Mouse (Mus musculus) ES-E14 (cell line): ENCODE measurements at regions not wholly inside any gene's neighbourhood (a gene's known extent, or its start where the extent isn't known, plus 50 kb on each side); places are given as distances from the start of the nearest gene placed in this dataset.

Experiments
- CHD2 ChIP-seq: IDR thresholded peaks from 2 replicates; pipeline ENCODE4 v1.6.1; 2014; ENCODE audit warnings: mild to moderate bottlenecking, low read depth, low read length, inconsistent platforms
- HCFC1 ChIP-seq: IDR thresholded peaks from 2 replicates; pipeline ENCODE4 v1.6.1; 2012; ENCODE audit warnings: low read length, inconsistent platforms, borderline replicate concordance; ENCODE audit not compliant: insufficient read depth
- ZC3H11A ChIP-seq: IDR thresholded peaks from 2 replicates; pipeline ENCODE4 v1.6.1; 2012; ENCODE audit warnings: low read depth, mild to moderate bottlenecking, inconsistent platforms, low read length, borderline replicate concordance
- ZNF384 ChIP-seq: IDR thresholded peaks from 2 replicates; pipeline ENCODE4 v1.6.1; 2012; ENCODE audit warnings: low read depth, low read length, inconsistent platforms

DNA sequence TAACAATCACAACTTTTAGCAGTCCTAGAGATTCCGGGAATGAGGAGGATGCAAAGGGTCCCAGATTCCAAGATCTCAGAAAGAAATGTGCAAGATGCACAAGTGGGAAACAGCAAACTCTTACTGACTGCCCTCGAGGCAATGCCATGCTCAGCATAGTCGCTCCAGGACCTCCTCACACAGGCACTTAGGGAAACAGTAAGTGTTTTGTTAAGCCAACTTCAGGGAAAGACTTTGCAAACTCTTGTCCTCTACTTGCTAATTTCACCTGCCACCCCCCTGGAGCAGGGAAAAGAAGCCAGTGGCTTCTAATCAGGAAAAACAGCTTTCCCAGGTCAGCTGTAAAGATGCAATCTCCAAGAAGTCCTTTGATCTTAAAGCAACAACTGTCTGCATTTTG, 361.4 kb upstream of the Tenm4 start:
- TF ChIP-seq ZC3H11A (no peak), ZNF384 (no peak), CHD2 (no peak), HCFC1 (no peak)
